Mouse (Mus musculus) layer of hippocampus, adult 8-10 months (tissue): ENCODE measurements around the gene Rps7. TPM values are rescaled to one million over a fixed set of nuclear protein-coding genes. Genes with fewer than 3 reads are reported as not detected.

ENCODE experiments used
- DNase-seq, 2 experiments: peaks; one replicate each; pipeline ENCODE4 v3.0.0; 2022; ENCODE audit warnings: low spot score in 2 of 2
- total RNA-seq, 4 experiments: library from RNA; stranded (reverse); gene quantifications; 2 replicates each; pipeline ENCODE4 v1.2.4; 2022

The Rps7 gene
- total RNA-seq, result 100 to 1,000 TPM; 245 to 375 (median 299) TPM

- DNase-seq, result peak; percentile 87 to 91
Measured at GRCm38 (mm10) chr12:28635535-28636476, at the start of gene Rps7. Gene Rps7 (minus strand): TSS chr12:28635953.

DNA sequence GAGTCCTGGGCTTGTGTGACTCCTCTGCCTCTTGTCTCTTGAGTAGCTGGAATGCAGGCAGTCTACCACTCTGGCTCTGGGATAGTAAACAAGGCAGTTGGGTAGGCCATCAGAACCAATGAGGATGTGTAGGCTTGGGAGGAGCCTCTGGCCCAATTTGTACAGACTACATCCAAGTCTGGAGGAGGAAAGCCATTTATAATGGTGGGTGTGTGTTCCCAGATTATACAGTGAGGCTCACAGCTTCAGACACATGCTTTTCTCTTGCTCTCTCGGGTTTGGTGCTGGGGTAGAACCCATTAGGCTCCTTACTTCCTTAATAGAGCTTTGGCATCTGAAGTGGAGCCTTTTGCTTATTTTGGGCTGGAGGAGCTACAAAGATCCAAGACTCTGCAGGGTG is 48.9 kb upstream of the Rps7 start:
- DNase-seq, result no peak

- DNase-seq, result no peak
Measured at GRCm38 (mm10) chr12:28675925-28676209, 40.1 kb upstream of the Rps7 start.

DNA sequence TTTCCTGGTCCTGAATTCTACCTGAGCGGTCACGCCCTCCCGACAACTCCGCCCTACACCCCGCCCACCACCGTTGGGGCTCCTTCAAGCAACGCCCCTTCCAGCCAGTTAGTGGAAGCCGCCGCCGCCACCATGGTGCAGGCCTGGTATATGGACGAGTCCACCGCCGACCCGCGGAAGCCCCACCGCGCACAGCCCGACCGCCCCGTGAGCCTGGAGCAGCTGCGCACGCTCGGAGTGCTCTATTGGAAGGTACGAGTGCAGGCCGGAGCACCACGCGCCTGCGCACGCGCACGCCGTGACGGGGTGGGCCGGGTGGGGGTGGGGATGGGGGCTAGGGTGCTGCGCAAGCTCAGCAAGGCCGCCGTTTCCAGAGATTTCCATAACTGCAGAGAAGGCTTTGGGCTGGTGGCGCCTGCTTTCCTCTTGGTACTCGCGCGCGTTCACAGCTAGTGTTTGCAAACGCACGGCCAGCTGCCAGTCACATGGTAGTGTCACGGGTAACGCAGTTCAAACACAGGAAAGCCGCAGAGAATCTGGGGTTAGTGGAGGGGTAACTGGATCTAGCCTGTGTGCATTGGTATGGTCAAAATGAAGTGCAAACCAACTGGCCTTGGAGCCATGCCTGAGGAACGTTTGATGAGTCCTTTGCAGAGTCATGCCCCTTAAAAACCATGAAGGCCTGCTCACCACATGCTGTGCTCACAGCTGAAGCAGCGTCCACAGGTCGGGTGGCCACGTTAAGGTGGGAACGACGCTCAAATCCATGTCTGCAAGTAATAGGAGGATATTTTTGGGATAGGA is 39.6 kb upstream of the Rps7 start, which contains the start of gene Adi1:
TSS of gene Adi1 (plus strand) at position 111 of the 804 bp plus-strand sequence.
- DNase-seq, result peak; percentile 80 to 85

DNA sequence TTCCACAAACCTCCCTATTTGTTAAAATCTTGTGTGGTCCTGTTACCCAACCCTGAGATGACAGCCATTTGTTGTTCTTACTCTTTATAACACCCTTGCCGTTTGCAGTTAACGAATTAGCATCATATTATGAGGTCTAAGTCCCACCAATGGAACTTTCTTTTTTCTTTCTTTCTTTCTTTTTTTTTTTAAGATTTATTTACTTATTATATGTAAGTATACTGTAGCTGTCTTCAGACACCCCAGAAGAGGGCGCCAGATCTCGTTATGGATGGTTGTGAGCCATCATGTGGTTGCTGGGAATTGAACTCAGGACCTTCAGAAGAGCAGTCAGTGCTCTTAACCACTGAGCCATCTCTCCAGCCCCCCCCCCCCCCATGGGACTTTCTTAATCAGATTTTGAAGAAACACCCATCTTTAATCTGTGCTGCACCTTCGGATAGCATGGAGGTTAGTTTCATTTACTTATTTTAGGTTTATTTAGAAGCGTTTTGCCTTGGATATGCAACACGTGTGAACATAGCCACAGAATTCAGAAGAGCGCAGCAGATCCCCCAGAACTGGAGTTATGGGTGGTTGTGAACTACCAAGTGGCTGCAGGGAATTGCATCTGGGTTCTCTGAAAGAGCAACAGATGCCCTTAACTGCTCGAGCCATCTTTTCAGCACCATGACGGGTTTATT is 38.4 kb upstream of the Rps7 start:
- no peak for DNase-seq

- no peak for DNase-seq
Measured at GRCm38 (mm10) chr12:28667287-28667686, 31.5 kb upstream of the Rps7 start.

DNA sequence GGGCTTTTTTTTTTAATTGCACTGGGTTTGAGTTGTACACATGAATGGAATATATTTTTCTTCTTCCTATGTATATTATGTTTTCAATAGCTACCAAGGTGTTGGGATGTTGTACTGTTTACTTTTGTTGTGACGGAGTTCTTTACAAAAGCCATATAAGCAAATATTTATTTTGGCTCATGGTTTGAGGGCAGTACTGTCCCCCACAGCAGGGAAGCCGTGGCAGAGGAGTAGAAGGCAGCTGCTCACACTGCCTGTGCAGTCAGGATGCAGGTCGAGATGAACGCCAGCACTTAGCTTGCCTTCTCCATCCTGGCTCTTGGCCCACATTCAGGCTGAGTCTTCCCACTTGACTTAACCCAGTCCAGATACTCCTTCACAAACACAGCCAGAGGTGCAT is 31.0 kb upstream of the Rps7 start:
- DNase-seq, result no peak

DNA sequence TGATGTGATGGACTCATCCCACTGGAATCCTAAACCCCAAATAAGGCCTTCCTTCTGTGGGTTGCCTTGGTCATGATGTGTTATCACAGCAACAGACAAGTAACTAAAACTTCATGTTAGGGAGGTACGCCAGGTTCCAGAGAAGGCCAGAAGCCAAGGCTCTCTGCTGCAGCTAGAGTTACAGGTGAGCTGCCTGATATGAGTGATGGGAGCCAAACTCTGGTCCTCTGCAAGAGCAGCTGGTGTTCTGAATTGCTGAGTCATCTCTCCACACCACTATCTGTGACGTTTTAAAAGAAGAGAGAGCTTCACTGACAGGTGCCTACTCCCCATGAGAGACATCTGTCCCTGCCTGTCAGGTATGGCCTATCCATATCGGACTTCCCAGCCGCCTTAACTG is 26.9 kb upstream of the Rps7 start:
- no peak for DNase-seq

GRCm38 (mm10) chr12:28649141-28650110 is 13.7 kb upstream of the Rps7 start, which contains the start of gene Rnaseh1:
Gene Rnaseh1 (plus strand): TSS chr12:28649602.
- peak; percentile 83 to 87 for DNase-seq

DNA sequence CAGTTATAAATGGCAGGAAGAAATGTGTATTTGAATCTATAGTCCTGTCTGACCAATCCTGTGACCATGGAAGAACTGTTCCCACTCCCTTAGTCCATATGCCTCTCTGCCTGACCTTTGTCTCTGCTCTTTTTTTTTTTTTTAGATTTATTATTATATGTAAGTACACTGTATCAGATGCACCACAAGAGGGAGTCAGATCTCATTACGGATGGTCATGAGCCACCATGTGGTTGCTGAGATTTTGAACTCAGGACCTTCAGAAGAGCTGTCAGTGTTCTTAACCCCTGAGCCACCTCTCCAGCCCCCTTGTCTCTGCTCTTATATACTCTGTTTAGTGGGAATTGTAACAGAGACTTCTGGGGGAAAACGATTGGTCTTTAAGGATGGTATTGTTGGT is 3.0 kb upstream of the Rps7 start:
- DNase-seq, result no peak

GRCm38 (mm10) chr12:28636543-28636942 is 790 bp upstream of the Rps7 start:
- DNase-seq, result no peak

- DNase-seq, result no peak
Measured at GRCm38 (mm10) chr12:28635058-28635534, 657 bp downstream of the Rps7 start.

DNA sequence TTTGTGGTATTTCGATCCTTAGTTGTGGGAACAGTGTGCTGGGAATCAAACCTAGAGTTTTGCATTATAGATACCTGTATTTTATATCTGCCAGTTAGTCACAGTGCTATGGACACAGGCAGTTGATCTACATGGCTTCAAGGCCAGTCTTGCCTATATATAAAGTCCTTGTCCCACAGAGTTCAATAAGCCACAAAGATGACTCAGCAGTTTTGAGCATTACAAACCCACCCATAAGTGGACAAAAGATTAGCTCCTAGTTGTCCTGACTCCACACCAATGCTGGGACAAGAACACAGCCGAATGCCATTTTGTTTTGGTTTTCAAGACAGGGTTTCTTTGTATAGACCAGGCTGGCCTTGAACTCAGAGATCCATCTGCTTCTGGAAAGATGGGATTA is 7.3 kb downstream of the Rps7 start:
- DNase-seq, result no peak

GRCm38 (mm10) chr12:28627092-28627491 is 8.7 kb downstream of the Rps7 start:
- DNase-seq, result no peak

GRCm38 (mm10) chr12:28625407-28625806 is 10.3 kb downstream of the Rps7 start:
- DNase-seq, result no peak

DNA sequence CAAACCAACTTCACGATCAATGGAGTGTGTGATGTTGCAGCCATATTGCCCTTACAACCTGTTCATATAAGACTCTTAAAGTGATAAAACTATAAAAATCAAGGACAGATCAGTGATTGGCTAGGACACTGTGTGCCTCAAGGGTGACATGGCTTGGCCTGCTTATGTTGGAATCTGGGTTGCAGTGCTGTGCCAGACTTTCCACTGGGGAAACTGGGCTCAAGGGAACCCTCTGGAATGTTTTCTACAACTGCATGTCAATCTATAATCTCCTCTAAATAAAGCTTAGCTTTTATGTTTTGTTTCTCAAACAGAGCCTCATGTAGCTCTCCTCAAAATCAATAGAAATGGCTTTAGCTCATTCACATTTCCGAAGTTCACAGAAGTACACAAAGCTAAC is 11.5 kb downstream of the Rps7 start:
- DNase-seq, result no peak

- DNase-seq, result no peak
Measured at GRCm38 (mm10) chr12:28623195-28623594, 12.6 kb downstream of the Rps7 start, which contains the start of gene Colec11. Gene Colec11 (minus strand): TSS chr12:28623377.

DNA sequence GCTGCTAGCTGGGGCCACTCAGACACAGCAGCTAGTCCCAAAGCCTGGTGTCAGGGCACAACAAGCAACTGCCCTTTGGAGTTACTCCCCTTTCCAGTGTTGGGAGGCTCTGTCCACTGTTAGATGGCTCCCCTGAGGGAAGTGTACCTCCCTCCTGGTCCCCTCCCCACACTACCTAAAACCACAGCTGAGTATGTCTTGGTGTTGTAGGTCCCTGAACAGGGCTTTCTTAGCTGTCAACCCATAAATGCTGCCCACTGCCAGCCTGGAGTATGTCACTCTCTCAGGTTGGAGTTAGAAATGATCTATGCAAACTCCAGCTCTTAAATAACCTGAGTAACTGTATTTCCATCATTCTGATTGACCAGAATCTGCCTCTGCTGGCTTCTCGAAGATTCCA is 13.1 kb downstream of the Rps7 start:
- DNase-seq, result no peak

GRCm38 (mm10) chr12:28622167-28622532 is 13.6 kb downstream of the Rps7 start:
- DNase-seq, result peak; percentile 27 to 38

DNA sequence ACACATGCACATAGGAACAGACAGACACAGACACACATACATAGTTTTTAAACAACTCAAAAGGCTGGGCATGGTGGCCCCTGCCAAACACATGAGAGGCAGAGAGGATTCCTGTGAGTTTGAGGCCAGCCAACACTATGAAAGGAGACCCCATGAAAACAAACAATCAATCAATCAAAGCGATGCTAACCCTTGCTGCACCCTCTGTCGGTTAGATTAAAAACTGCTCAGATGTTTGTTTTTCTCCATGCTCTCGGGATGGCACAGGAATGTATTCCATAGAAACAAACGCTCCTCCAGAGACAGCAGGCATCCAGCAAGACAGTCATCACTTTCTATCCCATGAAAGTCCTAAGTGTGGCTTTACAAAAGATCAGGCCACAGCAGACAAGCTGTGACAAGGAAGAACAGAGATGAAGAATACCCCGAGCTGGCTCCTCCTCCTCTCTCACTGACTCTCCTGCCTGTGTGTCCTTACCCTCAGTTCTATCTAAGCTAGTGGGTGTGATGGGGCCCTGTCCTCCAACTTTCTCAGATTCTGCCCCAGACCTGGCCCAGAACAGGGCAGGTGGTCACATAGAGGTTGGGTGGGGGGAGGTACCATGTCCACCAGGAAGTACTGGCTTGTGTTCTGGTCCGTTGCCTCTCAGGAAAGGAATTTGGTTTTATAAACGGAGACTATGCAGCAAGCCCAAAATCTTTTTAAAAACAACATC is 14.1 kb downstream of the Rps7 start:
- no peak for DNase-seq
